Mouse (Mus musculus): ENCODE measurements around the gene Sprn.
"Not testable (repeated sequence)": the region's sequence is repeated elsewhere in the genome, so short reads cannot be mapped to it uniquely, and the experiment has no call there.

The Sprn gene

DNA sequence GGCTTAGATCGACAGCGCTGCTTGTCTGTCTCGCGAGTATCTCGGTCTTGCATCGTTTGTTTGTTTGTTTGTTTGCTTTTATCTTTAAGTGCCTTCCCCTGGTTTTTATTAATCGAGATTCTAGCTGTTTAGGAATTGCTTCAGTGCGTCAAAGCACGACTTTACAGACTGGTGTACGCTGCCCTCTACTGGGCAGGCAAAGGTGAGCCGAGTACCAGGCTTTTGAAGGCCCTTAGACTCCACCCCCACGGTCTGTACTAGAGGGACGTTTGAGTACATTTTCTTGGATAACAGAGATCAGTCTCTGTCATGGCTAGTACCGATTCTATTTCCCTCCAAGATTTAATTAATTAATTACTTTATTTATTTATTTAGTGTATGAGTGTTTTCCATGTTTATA, 13.3 kb downstream of the Sprn start:
- DNase-seq = peak; percentile 82

DNA sequence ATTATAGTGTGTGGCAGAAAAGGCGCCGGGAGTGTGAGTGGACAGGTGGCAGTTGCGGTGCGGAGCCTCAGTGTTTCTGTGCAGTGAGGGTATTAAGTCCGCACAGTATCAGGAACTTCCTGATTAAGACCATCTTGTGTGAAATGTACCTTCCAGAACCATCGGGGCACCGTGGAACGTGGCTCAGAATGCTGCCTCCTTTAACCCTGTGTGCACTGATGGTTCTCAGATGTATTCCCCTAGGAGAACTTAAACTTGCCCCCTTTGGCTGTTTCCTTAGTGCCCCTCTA, 16.7 kb downstream of the Sprn start:
- DNase-seq = no peak

DNA sequence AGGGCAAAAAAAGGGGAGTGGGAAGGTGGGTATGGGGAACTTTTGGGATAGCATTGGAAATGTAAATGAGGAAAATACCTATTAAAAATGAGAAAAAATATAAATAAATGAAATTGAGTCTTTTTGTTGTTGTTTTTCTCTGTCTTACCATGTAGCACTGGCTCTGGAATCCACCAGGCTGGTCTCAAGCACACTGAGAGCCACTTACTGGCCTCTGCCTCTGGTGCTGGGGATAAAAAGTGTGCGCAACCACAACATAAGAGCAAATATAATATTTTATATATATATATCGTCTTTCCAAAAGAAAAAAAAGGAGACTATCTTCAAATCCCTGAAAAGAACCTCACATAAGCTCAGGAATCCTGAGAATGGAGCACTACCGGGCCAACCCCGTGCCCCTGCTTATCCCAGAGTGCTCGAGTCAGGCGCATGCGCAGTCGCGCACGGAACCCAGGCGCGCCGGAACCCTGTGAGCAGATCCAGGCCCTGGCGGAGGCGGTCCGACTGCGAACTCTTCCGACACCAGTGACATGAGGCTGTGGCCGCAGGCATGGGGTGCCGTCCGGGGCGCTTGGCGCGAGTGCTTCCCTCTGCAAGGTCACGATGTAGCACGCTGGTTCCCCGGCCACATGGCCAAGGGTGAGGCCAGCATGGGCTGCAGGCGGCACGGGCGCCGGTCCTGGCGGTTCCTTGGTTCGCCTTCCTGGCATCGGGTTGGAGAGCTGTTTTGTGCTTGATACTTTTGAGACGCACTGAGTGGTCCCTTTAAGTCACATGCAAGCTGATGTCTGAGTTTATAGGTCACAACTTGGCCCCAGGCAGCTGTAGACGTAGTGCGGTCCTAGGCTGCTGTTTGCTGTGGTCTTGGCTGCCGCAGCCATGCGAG, 17.3 kb downstream of the Sprn start, which contains the start of gene Mtg1:
Gene Mtg1, plus strand, starts transcription at position 430 of the 886 bp plus-strand sequence.
- peak; percentile 94 for DNase-seq

DNA sequence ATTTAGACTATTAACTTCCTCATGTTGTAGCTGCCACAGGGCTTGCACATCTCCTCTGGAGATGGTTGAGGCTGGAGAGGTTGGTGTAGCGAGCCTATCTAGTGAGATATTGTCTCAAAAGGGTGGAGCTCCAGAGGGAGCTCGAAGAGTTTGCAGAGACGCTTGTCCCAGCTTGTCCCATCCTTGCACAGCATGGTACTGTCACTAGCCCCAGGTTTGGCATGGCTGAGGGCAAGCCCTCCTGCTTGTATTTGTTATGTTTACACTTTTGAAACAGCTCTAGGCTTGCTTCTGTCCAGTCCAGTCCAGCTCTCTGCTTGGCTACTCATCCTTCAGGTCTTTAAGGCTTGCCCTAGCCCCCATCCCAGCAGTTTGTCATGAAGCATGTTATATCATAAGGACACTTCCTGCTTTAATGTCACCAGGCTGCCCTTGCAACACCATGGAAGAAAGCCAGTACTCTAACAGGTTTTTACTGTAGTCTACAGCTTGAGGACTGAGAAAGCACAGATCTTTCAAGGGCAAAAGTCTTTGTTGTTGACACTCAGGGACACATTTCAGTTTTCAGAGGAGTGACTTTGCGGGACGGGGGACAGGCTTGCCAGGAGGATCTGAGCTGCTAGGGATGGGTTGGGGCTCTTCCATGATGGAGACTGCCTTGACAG, 19.4 kb downstream of the Sprn start:
- no peak for DNase-seq

DNA sequence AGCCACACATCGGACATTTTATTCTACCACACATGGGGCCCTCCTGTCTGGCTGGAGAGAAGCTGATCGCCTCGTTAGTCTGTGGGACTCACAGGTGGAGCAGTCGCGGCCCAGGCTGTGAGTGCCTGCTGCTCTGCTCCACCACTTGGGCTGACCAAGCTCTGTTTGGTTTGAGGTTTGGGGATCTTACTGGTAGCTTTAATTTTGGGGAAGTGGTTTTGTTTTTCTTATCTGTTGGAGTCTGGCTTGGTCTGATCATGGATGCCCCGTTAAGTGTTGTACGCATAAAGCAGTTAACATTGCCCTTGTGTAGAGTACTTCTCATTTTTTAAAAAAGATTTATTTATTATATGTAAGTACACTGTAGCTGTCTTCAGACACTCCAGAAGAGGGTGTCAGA, 20.6 kb downstream of the Sprn start:
- not testable (repeated sequence) for DNase-seq

DNA sequence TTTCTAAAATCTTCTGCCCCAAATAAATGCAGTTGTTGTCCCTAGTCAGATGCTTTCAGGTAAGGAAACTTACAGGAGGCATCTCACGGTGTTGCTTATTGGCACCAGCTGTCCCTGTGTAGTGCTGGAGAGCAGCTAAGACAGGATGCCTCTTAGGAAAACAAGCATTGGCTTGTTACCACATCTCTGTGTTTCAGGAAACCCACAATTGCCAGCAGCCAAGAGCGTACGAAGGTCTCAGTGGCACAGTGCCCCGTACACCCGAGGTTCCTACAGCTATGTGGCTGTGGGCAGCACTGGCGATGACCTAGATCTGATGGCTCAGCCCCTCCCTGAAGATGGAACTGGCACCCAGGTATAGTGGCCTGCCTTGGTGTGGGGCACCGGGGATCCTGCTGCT, 22.5 kb downstream of the Sprn start:
- not testable (repeated sequence) for DNase-seq

DNA sequence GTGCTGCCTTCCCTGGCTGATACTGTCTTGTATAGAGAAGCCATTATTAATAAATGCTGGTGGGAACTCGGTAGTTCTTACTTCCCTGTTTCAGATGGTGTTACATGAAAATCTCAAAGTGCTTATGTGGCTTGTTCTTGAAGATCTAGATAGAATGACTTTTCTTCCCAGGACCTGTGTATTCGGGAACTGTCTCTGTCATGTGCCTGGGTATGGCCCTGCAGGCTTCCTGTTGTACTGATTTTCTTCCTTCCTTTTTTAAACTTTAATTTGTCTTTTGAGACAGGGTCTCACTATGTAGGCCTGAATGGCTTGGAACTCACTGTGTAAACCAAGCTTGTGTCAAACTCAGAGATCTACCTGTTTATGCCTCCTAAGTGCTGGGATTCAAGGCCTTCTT, 26.8 kb downstream of the Sprn start:
- no peak for DNase-seq

DNA sequence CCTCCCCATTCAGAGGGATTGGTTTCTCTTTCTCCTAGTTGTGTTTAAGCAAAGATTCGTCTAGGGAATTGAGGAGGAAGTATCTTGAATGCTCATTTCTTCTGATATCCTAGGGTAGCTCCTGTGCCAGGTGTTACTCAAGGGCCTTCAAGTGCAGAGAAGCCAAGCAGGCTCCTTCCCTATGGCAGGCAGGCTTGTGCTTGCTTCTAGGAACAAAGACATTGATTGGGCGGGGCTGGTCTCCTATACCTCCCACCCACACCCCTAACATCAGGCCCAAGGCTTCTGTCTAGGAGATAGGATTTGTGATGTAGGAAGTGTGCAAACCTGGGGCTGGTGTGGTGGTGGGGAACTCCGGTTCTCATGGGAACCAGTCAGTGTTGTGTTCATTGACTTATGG, 27.7 kb downstream of the Sprn start:
- DNase-seq = no peak

DNA sequence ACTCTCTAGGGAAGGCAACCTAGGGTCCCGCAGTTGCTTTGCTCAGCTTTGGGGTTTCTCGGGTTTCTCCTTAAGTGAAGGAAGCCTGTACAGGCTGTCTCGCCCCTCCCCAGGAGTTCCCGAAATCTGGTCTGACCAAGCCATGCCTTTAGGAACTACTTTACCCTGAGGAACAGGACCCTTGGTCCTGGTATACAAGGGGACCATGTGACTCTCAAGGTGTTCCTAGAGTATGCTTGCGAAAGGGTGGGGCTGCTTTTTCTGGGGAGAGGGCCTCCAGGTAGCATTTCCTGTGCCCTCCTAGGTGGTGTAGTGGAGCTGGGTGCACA, 28.7 kb downstream of the Sprn start:
- no peak for DNase-seq

DNA sequence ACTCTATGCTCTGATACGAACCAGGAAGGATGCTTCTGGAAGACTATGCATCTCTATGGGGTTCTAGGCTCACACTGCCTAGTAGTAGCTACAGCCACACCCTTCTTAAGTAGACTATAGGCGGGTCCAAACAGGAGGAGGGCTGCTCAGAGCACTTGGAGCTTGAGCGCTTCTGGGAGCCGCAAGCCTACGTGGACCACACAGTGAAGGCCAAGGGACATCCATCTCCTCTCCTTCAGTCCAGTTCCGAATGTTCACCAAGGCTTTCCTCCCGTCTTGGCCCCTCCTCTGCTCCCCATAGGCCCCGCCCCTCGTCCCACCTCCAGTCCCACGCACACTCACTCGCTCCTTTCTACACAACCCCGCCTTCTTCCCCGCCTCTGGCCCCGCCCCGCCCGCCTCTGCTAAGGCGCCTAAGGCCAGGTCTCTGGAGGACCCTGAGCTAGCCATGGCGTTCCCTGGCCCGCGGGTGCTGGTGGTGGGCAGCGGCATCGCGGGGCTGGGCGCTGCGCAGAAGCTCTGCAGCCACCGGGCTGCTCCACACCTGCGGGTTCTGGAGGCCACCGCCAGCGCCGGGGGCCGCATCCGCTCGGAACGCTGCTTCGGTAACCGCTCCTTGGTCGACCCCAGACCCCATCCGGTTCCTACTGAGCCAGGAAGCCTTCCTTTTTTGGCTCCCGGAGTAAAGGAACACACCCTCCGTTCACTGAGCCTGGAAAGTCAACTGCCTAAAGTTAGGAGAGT, 29.2 kb downstream of the Sprn start:
- DNase-seq = peak; percentile 94

DNA sequence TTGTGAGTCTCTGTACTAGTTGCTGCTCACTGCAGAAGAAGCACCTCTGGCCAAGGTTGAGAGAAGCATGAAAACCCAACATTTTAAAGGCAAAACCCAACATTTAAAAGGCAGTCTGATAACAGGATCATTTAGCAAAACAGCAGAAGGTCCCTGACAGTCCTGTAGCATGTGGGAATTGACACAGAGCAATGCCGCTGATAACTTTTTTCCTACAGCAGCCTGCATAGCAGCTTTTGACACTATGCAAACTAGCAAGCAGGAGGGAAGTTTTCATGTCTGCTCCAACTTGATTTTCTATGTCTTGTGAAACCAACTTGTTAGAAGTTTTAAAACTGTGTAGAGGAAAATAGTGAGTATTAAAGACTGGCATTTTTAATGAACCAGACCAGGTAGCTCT, 30.3 kb downstream of the Sprn start:
- DNase-seq = no peak

DNA sequence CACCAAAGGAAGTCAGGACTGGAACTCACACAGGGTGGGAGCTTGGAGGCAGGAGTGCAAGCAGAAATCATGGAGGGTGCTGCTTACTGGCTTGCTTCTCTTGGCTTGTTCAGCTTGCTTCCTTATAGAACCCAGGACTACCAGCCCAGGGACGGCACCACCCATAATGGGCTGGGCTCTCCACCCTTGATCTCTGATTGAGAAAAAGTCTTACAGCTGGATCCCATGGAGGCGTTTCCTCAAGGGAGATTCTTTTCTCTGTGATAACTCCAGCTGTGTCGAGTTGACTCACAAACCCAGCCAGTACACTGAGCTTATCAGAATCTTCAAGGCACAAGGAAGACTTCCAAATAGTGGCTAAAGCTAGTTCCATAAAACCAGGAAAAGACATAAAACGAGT, 31.9 kb downstream of the Sprn start:
- no peak for DNase-seq

DNA sequence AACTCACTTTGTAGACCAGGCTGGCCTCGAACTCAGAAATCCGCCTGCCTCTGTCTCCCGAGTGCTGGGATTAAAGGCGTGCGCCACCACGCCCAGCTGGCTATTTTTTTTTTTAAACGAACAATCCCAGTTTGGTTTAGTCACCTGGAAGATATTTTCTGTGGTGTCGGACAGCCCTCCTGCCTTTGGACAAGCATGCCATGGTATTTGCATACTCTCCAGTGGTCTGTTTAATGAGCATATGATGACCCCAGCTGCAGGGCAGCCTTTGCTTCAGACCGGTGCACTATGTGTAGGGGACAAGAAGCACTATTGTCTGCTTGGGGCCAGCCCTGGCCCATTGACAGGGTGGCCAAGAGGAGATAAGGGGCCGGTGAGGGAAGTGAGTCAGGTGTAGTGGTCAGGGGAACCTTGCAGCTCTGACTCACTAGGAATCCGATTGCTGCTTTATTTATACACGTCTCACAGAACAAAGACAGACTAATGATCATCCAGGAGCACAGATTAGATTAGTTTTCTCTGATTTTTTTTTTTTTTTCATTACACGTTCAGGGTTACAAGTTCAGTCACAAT, 33.3 kb downstream of the Sprn start:
- DNase-seq = no peak

DNA sequence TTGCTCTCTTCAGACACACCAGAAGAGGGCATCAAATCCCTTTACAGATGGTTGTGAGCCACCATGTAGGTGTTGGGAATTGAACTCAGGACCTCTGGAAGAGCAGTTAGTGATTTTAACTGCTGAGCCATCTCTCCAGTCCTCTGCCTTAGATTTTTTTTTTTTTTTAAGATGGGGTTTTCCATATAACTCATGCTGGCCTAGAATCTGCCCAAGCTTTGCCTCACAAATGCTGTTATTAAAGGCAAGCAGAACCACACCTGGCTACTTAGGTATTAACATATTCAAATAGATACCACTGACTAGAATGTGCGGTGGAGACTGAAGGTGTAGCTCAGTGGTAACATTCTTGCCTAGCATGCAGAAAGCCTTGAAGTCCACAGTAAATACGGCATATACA, 34.2 kb downstream of the Sprn start:
- no peak for DNase-seq

DNA sequence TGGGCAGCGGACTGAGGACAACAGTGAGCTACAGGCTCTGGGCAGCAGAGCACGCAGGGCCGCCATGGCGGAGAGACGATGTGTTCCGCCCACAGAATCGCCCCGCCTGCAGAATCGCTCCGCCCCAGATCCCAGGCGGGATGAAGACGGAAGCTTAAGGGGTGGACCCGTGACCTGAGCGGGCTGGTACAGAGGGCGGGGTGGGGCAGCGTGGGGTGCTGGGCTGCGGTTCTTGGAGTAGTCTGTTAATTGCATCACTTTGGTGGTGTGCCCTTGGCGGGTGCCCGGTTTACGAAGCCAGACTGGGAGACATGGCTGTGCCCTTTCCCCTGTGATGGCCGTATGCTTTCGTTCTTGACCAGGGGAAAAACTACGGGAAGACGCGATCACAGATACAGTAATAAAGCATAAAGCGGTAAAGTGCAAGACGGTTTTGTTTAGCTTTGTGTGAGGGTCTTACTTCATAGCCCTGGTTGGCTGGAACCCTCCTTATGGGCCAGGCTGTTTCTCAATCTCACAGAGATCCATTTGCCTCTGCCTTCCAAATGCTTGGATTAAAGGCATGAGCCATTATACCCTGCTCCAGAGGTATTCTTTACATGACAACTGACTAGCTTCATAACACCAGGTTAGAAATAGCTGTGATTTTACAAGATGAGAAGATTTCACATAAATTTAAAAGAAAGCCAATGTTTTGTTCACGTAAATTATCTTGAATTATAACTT, 38.2 kb downstream of the Sprn start, which contains the start of gene Echs1:
Gene Echs1, minus strand, starts transcription at position 148 of the 726 bp plus-strand sequence.
- DNase-seq = peak; percentile 93

DNA sequence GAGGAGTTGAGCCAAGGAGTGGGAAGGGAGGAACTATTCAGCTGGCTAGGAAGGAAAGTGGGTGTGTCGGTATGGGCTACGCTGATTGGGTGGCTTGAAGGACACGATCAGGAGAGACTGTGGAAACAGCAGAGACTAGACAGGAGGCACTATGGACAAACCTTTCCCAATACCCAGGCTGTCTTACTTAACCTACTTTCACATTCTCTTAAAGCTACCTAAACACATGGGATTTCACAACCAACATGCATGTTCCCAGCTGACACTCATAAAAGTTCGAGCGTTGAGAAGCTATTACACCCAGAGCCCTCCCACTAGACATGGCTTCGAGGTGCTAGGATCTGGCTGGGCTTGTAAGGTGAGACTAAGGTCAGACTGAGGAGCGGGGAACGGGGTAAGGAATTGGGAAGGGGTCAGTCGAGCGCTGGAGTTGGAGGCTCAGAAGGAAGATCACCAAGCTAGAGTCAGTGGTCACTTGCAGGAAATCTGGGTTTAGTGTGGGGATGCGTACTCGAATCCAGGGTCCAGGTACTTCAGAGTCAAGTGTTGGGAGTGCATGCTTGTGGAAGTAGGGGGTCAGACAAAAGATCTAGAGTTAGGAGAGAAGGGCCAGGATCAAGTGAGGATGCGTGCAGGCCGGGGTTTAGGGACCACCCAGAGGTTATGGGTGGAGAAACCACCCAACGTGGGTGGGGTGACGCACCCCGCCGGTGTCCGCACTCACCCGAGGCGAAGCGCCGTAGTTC, 38.9 kb downstream of the Sprn start, which contains the start of gene Paox:
Gene Paox, plus strand, starts transcription at position 217 of the 746 bp plus-strand sequence.
- peak; percentile 59 for DNase-seq

DNA sequence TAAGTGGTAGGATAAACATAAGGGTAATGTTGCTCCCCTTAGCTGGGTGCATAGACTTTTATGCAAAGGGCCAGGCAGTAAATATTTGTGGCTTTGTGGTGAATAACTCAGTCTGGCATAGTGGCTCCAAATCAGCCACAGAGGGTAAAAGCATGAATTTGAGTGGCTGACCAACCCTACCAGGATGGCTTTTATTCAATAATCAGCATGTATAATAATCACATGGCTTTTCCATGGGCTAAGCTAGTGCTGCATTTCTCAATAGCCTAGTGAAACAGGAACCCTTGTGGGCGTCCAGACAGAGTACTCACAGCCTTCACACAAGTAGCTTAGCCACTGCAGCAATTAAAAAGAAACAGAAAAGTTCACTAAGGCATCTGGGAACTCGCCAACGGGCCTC, 42.7 kb downstream of the Sprn start:
- no peak for DNase-seq

DNA sequence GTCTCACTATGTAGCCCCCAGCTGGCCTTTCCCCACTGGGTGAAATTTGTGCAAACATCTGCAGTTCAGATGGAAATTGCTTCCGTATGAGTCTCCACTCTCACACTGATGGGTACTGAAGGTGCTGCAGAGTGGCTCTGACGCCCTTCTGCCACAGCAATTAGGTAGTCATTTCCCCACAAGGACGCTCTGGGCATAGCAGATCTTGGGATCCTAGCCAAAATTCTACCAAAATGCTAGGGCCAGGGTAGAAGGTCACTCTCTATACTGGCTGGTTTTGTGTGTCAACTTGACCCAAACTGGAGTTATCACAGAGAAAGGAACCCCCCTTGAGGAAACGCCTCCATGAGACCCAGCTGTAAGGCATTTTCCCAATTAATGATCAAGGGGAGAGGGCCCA, 50.7 kb downstream of the Sprn start:
- DNase-seq = no peak

DNA sequence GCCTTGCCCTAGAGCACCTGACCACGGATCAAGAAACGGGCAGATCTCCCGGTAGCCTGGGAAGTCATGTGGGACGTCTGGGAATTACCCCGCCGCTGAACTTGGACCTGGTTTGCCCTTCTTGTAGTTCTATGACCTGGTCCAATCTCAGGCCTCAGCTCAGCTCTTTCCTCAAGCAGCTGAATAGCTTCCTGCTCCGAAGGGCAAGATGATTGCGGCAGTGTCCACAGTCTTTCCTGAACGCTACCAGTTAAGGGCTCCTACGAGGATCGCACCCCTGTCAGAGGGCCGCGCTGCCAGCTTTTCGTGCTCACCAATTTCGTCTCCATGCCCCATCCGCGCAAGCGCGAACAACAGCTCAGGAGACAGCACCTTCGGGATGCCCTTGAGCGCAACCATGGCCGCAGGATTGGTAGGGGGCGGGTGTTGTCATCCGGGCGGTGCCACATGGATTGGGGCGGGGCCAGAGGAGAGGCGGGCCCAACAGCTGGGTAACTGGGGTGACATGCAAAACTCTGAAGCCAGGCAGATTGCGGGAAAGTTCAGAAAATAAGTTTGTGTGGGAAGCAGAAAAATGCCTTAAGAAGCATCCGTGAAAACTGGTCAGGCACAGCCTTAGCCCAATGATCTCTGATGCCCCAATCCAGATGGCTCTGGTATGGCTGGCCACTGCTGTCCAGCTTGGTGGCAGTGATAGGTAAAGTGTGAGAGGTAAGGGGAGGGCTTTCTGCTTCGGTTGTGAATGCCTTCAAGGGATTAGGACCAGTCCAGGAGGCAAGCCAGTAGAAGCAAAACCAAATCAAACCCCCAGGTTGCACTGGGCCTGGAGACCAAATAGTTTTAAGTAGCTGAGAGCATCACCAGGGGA, 52.5 kb downstream of the Sprn start, which contains the start of gene Fuom:
Gene Fuom, minus strand, starts transcription at position 449 of the 868 bp plus-strand sequence.
- peak; percentile 88 for DNase-seq

DNA sequence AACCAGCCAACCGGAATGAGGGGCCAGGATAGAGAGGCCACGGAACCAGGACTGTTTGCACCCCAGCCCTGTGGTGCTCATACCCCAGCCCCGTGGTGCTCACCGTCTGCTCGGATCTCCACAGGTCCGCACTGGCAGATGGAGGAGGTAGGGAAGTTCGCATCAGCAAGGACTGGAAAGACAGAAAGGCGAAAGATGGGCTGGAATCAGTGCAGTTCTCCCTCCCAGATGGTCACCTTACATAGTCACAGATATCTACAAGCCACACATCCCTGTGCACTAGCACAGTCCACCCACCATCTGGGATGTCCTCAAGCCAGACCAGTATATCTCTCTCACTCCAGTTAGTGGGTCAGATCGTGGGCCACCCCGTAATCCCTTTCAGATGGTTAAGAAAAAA, 53.2 kb downstream of the Sprn start:
- DNase-seq = no peak
